Mouse (Mus musculus): ENCODE data around the gene Syne3.

Syne3 gene

DNA sequence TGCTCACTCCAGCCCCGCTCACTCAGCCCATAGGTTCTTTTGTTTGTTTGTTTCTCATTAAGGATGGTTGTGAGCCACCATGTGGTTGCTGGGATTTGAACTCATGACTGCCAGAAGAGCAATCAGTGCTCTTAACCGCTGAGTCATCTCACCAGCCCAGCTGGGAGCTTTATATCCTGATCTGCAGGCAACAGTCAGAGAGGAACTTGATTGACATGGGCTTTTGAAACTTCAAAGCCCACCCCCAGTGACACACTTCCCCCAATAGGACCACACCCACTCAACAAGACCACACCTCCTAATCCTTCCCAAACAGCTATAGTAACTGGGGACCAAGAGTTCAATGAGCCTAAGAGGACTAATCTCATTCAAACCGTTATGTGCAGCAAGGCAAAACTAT, 85.1 kb downstream of the Syne3 start:
- 79% methylated on average over 3 of the region's 3 CpGs for WGBS

DNA sequence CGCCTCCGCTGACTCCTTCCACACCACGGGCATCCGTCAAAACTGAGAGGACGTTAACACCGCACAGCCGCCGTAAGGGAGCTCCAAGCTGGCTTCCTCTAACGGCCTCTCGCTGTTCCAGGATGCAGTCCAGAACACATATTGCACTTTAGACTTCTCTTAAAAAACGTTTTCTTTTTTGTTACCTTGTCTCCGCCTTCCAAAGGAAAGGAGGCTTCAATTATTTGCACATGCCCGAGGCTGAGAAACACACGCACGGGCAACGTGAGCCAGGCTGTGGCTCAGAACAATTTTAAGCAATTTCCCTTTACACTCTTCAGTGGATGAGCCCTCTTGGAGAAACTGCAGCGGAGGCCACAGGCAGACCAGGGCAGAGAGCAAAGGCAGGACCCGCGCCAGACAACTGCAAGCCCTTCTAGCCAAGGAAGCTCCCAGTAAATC, 85.6 kb downstream of the Syne3 start:
- 50% methylated on average over 19 of the region's 19 CpGs for WGBS

GRCm38 (mm10) chr12:104922647-104923046, 87.0 kb downstream of the Syne3 start:
- 45% methylated on average over 8 of the region's 8 CpGs for WGBS

GRCm38 (mm10) chr12:104921071-104921470, 88.5 kb downstream of the Syne3 start:
- 69% methylated on average over 7 of the region's 7 CpGs for WGBS

GRCm38 (mm10) chr12:104919247-104919646, 90.4 kb downstream of the Syne3 start:
- 83% methylated on average over 2 of the region's 2 CpGs for WGBS

- 96% methylated on average over 2 of the region's 2 CpGs for WGBS
Observed at GRCm38 (mm10) chr12:104917927-104918326, 91.7 kb downstream of the Syne3 start.

GRCm38 (mm10) chr12:104917297-104917696, 92.3 kb downstream of the Syne3 start:
- WGBS = 67% methylated on average over 4 of the region's 4 CpGs

- 63% methylated on average over 8 of the region's 8 CpGs for WGBS
Observed at GRCm38 (mm10) chr12:104916776-104917175, 92.8 kb downstream of the Syne3 start.

DNA sequence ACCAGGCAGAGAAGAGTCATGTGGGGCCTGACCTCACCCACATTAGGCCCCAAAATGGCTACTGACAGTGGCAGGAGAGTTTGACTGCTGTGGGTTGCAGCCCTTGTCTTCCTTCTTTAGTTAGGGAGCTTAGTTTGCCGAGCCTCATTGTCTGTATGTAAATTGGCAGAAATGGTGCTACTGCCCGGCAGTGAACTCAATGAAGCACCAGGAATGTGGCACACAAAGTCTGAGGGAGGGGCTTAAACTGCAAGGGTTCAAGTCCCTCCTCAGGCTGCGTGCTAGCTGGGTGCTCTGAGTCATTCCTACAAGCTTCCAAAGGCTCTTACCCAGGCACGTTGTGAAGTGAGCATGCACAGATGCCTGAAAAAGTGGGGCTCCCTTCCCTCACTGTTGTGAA, 93.9 kb downstream of the Syne3 start:
- WGBS = 48% methylated on average over 4 of the region's 4 CpGs

DNA sequence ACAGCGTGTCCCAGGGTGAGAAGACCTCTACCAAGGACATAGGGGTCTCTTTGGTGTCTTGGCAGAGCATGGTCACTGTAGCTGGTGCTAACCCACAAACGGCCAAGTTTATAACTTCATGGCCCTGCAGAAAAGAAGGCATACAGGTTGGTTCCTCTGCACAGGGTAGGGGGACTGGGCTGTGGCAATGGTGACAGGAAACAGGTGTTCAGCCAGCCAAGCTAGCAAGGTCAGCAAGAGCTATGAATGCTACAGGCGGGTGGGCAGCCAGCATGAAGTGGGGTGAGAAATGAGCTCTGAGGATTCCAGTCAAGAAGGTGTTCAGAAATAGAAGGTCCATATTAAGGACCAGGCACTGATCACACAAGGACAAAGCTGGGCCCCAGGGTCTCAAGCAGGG, 96.6 kb downstream of the Syne3 start:
- WGBS = 60% methylated on average over 3 of the region's 3 CpGs

DNA sequence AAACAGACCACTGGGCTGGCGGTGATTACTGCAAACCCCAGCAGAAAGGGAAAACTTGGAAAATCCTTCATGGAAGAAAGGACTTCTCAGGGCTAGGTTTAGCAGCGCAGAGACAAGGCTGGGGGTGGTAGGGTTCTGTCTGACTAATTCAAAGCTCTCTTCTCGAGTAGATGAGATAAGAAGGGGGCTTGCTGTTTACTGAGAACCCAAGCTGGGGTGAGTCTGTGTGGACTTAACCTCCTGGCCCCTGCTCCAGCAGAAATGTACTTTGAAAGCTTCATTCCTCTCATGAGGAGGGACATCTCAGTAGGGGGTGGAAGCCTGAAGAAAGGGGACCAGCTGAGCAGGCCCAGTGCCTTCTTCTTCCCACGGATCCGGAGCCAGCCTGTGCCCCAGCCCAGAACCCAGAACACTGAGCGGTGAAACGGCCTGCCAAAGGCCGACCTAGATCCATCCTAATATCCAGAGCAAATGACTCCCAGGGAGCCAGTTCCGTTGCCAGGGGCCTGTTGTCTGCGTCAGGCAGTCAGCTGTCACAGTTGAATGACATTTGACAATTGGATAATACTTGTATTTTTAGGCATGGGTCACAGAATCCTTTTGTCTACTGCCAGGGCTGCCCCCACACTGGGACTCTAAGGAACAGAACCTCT, 97.2 kb downstream of the Syne3 start:
- 55% methylated on average over 10 of the region's 10 CpGs for WGBS

GRCm38 (mm10) chr12:104909750-104910149, 99.9 kb downstream of the Syne3 start:
- WGBS = 93% methylated on average over 4 of the region's 4 CpGs

DNA sequence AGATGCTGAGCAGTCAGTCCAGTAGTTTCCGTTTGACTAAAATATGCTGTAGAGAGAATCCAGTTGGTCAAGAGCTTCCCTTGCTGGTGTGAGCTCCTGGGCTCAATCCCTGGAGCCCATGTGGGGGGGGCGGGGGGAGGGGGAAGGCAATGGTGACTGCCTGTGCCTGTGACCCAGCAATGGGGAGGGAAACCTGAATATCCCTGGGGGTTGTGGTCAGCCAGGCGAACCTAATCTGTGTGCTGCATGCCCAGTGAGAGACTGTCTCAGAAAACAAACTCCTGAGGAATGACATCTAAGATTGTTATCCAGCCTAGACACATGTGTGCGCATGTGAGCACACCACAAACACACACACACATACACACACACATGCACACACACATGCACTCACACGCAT, 100.6 kb downstream of the Syne3 start:
- WGBS = 77% methylated on average over 5 of the region's 5 CpGs

DNA sequence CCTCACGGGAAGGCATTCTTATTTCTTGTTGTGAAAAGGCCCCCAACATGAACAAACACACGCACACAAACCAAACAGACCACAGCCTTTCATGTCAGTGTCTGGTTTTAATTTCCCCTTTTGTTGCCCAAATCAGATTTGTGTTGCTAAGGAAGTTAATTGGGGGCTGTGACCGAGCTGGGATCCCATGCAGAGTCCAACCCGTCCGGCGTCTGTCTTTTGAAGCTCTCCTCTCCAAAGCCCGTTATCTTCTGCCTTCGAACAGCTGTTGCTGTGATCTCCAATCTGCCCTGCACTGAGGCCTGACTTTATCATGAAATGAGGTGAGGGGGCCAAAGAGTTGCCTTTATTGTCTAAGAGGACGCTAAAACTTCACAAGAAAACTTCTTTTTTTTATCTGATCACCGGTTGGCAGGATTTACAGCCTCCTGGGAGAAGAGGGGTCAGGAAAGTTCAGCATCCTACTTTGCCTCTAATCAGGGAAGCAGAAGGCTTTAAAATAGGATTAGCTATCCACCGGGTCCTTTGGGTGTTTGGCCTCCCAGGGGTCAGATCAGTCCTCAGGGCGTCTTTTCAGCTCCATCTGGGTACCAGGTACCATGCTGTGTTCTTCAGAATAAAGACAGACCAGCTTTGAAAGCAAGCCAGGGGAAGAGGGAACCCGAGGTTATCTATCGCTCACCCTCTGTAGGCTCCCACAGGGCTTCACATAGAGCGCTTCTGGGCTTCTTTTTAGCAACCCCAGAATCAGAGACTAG, 101.4 kb downstream of the Syne3 start:
- 63% methylated on average over 15 of the region's 15 CpGs for WGBS

- 94% methylated on average over 2 of the region's 2 CpGs for WGBS
Observed at GRCm38 (mm10) chr12:104907133-104907532, 102.5 kb downstream of the Syne3 start.

- 65% methylated on average over 5 of the region's 5 CpGs for WGBS
Observed at GRCm38 (mm10) chr12:104904138-104904537, 105.5 kb downstream of the Syne3 start.

DNA sequence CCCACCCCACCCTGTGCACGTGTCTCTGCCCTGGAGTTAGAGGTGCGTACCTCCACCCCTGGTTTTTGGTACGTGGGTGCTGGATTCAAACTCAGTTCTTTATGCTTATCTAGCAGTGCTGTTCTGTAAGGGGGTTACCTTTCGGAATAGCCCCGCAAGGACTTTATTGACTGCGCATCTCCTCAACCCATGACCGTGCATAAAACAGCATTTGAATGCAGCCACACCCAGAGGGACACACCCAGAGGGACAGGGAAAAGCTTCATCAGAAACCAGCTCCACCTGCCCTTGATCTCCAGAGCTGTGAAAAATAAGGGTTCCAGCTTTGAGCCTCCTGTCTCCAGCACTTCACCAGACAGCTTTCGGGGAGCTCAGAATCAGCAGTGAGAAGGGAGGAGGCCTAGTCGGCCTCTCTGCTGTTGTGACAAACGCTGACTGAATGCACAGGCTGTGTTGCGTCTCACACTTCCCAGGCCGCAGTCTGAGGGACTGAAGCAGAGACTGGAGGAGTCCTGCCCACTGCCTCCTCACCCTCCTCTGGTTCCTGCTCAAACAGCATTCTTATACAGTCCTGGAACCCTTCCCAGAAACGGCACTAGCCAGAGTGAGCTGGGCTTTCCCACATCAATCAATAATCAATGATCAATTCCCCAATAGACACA, 107.1 kb downstream of the Syne3 start:
- 70% methylated on average over 13 of the region's 13 CpGs for WGBS

GRCm38 (mm10) chr12:104901320-104901719, 108.3 kb downstream of the Syne3 start:
- 55% methylated on average over 8 of the region's 8 CpGs for WGBS

GRCm38 (mm10) chr12:104899835-104900234, 109.8 kb downstream of the Syne3 start:
- 61% methylated on average over 3 of the region's 3 CpGs for WGBS

DNA sequence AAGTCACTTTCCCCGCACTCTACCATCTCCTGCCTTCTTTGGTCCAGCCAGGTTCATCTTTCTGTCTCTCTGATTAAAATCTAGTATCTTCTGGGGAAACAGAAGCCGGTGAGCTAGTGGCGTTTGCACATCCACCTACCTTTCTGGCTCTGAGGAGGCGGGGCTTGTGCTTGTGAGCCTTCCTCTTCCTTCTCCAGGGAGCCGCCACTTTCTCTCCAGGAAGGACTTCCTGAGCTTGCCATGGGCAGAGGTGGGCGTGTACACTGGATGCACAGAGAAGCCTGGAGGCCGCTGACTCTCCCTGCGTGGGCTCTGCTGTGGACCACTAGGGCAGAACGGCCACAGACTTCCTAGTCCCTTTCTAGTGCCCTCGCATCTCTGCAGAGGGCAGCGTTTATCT, 110.4 kb downstream of the Syne3 start:
- 61% methylated on average over 11 of the region's 11 CpGs for WGBS

- 76% methylated on average over 9 of the region's 9 CpGs for WGBS
Observed at GRCm38 (mm10) chr12:104898718-104899117, 110.9 kb downstream of the Syne3 start.

DNA sequence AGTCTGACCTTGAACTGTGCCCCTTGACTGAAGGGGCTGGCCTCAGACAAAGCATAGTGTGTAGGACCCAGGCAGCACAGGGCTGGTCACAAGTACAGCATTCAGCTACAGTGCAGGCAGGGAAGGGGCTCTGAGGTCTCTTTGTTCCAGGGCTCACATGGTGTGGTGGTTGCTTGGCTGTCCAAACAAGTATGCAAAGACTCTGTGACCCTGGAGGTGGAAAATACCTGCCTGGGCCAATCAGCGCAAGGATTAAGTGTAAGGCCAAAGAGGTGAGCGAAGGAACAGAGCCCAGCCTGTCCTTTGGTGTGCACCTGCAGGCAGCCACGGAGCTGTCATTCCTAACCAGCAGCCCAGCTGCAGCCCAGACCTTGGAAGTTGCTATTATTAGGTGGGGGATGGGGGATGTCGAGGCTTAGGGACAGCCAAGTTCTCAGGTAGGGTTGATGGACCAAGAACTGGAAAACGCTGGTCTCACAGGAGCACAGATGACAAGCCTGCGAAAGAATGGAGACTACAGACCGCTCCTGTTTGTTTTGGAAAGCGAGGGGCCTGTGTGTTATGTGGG, 112.5 kb downstream of the Syne3 start:
- 68% methylated on average over 8 of the region's 8 CpGs for WGBS

Data from cerebral cortex, adult 2 months (tissue).